Mouse (Mus musculus) kidney, adult 2 months (tissue): ENCODE data around the gene Glis1. TPM values are rescaled to one million over a fixed set of nuclear protein-coding genes. Genes with fewer than 3 reads are reported as not detected.

Experiments
- DNase-seq: peaks from one replicate; pipeline ENCODE4 v3.0.0; 2021
- H3K27ac ChIP-seq: fragments of 200-500 bp; 2 replicates; pipeline ENCODE4 v1.5.1; 2012; ENCODE audit warnings: low read depth, low read length, control low read depth, inconsistent platforms; ENCODE audit not compliant: insufficient read depth
- H3K27me3 ChIP-seq: fragments of 200-500 bp; replicated peaks from 2 replicates; pipeline ENCODE4 v1.6.1; 2012; ENCODE audit warnings: mild to moderate bottlenecking, moderate library complexity, low read length, inconsistent platforms; ENCODE audit not compliant: control insufficient read depth, insufficient read depth
- H3K36me3 ChIP-seq: fragments of 200-500 bp; 2 replicates; pipeline ENCODE4 v1.6.1; 2012; ENCODE audit warnings: mild to moderate bottlenecking, moderate library complexity, low read length, inconsistent platforms; ENCODE audit not compliant: control insufficient read depth, insufficient read depth
- H3K4me1 ChIP-seq: fragments of 200-500 bp; 2 replicates; pipeline ENCODE4 v1.6.1; 2011; ENCODE audit warnings: low read length; ENCODE audit not compliant: control insufficient read depth, insufficient read depth
- H3K4me3 ChIP-seq: fragments of 200-500 bp; 2 replicates; pipeline ENCODE4 v1.5.1; 2011; ENCODE audit warnings: mild to moderate bottlenecking, low read depth, low read length, control low read depth; ENCODE audit not compliant: insufficient read depth
- CTCF ChIP-seq: fragments of 200-500 bp; conservative IDR thresholded peaks from 2 replicates; pipeline ENCODE4 v1.5.1; 2011; ENCODE audit warnings: low read depth, mild to moderate bottlenecking, control low read depth, low read length, moderate library complexity, mixed read lengths; ENCODE audit not compliant: insufficient read depth, insufficient read length
- POLR2A ChIP-seq: fragments of 200-500 bp; IDR thresholded peaks from one replicate; pipeline ENCODE4 v1.6.1; 2011; ENCODE audit warnings: low read depth, low read length, control low read depth
- WGBS: fragments of 180-500 bp; shearing (Covaris S2); methylation state at CpG from one replicate; pipeline ENCODE4 v1.1.7; 2018; 5-methylcytosine and 5-hydroxymethylcytosine counted together
- polyA plus RNA-seq: library from polyadenylated mRNA; depleted of rRNA; stranded (reverse); fragments of >200 nt; gene quantifications from 2 replicates; pipeline ENCODE4 v1.2.3, GENCODE M21; 2012

Gene Glis1
- polyA plus RNA-seq, 1 experiment, result 15.2 TPM

DNA sequence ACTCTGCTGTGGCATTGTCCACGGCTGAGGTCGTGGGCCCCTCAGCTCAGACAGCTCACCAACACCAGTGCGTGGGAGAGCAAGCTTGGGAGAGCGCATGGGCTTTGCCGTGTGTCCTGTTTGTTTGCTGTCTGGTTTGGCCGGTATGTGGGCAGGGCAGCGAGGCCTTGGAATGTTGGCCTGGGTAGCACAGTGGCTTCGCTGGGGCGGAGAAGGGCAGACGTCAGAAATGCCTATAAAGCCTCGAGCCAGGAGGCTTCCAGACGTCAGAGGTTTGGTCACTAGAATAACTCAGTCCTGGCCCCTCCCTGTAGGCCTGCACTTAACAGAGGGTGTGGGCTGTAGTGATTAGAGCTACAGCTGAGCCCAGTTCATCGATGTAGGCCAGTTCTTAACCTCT is 33.9 kb downstream of the Glis1 start:
- no peak overlapping the region for H3K4me3 ChIP-seq
- peak; percentile 60 for DNase-seq

DNA sequence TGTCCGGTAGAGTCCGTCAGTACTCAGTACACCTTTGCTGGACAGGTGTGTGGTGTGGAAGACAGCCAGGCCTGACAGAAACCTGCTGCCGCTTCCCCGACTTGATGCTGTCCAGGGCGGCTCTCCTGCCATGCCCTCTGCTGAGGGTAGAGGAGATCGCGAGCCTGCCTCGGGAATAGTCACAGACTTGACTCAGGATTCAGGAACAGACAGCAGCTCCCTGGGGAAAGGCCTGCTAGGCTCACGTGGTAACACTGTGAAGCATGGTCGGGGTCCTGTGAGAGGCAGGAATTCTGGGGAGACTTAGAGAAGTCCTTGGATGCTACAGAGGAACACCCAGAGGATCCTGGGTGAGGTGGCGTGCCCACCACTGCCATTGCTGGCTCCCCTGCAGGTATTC is 34.4 kb downstream of the Glis1 start:
- 75% methylated on average over 11 of the region's 11 CpGs for WGBS
- DNase-seq, result no peak
- TF ChIP-seq POLR2A, result no peak
- TF ChIP-seq CTCF, result no peak
- peaks cover 6% of the 10 kb centered on the region; the same call in 1 of the 2 replicates for H3K4me1 ChIP-seq
- H3K27ac ChIP-seq, result no peak overlapping the region
- H3K4me3 ChIP-seq, result no peak overlapping the region
- H3K36me3 ChIP-seq, result no peaks in the 10 kb centered on the region
- no peaks in the 10 kb centered on the region for H3K27me3 ChIP-seq

More for the DNA sequence above, 33.9 kb downstream of the Glis1 start:
- H3K27ac ChIP-seq, result no peak overlapping the region
- no peaks in the 10 kb centered on the region for H3K27me3 ChIP-seq
- H3K4me1 ChIP-seq, result peaks cover 6% of the 10 kb centered on the region; the same call in 1 of the 2 replicates
- 25% methylated on average over 13 of the region's 13 CpGs for WGBS
- TF ChIP-seq CTCF (no peak), POLR2A (no peak)
- H3K36me3 ChIP-seq, result no peaks in the 10 kb centered on the region

DNA sequence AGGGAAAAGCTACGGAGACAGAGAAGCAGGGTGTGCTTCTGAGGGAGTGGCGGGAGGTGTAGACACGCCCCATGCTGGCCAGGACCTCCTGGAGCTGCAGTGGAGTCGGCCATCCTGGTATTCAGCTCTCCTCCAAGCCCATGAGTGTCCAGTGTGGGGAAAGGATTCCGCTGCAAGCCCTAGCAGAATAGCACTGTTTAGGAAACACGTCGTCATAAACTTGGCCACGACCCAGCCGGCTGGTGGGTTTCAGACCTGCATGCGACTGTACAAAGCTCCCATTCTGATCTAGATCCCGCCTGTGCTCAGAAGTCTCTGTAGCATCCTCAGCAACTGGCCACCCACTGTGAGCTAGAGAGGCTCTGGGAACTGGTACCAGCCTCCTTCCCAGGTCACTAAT is 41.9 kb downstream of the Glis1 start:
- no peak for DNase-seq
- TF ChIP-seq CTCF (no peak), POLR2A (no peak)
- Histone ChIP-seq H3K27ac (no peak overlapping the region), H3K36me3 (no peaks in the 10 kb centered on the region), H3K4me3 (no peak overlapping the region), H3K27me3 (no peaks in the 10 kb centered on the region), H3K4me1 (no peaks in the 10 kb centered on the region)
- WGBS, result 68% methylated on average over 11 of the region's 11 CpGs

DNA sequence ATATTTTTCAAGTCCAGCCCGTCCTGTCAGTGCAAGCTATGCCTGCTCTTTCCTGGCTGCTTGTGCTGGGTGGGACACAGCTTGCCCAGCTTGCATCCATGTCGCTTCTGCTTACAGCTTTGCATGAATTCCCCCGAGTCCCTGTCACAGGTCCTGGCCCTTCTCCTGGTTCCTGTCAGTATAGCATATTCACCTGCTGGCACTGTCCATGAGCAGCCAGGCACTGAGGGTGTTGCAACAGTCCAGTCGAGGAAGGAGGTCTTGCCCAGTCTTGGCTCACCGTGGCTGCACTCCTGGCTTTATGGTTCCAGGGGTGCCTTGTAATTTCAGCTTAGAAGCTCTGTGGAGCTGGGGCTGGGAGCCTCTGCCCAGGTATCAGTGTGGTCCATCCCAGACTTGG is 44.6 kb downstream of the Glis1 start:
- Histone ChIP-seq H3K4me3 (no peak overlapping the region), H3K36me3 (no peaks in the 10 kb centered on the region), H3K4me1 (no peaks in the 10 kb centered on the region), H3K27me3 (no peaks in the 10 kb centered on the region), H3K27ac (no peak overlapping the region)
- DNase-seq, result no peak
- 65% methylated on average over 5 of the region's 5 CpGs for WGBS
- no peak for TF ChIP-seq POLR2A
- TF ChIP-seq CTCF, result no peak

DNA sequence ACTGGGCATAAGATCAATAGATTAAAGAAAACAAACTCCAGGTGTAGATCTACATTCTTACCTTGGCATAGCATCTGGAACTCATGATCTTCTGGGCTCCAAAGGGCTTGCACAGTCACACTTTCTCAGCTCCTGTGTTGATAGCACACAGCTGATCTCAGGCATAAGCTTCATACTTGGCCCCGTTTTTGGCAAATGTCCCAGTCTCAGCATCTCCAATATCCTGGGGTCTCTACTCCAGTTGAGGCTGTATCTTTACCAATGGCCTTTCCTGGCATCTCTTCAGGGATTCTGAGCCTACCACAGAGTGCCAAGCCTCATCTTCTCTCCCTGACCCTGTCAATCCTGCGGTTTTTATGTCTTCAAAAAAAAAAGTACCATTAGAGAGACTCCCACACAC is 48.1 kb downstream of the Glis1 start:
- no peaks in the 10 kb centered on the region for H3K36me3 ChIP-seq
- WGBS, result 81% methylated on average over 2 of the region's 2 CpGs
- H3K4me3 ChIP-seq, result no peak overlapping the region
- DNase-seq, result no peak
- no peaks in the 10 kb centered on the region for H3K27me3 ChIP-seq
- TF ChIP-seq CTCF (no peak), POLR2A (no peak)
- no peak overlapping the region for H3K27ac ChIP-seq
- H3K4me1 ChIP-seq, result no peaks in the 10 kb centered on the region

DNA sequence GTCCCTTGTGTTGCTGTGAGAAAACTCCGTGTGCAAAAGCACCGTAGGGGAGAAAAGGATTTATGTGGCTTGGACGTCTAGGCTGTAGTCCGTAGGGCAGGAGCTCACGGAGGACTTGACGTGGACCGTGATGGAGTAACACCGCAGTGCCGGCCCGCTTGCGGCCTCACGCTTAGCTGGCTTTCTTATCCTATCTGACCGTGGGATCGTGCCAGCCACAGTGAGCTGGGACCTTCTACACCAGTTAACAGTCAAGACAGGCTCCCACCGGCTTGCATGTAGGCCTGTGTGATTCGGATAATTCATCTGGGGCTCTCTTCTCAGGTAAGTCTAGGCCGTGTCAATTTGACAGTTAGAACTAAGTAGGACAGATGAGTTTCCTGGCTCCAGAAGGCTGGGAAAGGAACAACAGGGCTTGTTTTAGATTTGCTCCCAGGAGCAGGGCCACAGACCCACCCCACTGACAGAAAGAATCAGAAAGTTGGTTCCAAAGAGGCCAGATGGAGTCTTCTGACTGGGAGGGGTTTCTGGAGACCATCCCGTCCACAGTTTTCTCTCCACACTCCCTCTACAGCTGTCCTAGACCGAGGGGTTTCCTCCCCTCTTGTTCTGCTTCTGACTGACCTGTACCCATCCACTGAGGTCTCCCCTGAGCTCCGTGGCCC is 49.3 kb downstream of the Glis1 start:
- no peak for TF ChIP-seq POLR2A
- no peak for TF ChIP-seq CTCF
- Histone ChIP-seq H3K36me3 (no peaks in the 10 kb centered on the region), H3K4me3 (no peak overlapping the region), H3K4me1 (no peaks in the 10 kb centered on the region), H3K27ac (no peak overlapping the region), H3K27me3 (no peaks in the 10 kb centered on the region)
- no peak for DNase-seq
- WGBS, result 92% methylated on average over 20 of the region's 20 CpGs

DNA sequence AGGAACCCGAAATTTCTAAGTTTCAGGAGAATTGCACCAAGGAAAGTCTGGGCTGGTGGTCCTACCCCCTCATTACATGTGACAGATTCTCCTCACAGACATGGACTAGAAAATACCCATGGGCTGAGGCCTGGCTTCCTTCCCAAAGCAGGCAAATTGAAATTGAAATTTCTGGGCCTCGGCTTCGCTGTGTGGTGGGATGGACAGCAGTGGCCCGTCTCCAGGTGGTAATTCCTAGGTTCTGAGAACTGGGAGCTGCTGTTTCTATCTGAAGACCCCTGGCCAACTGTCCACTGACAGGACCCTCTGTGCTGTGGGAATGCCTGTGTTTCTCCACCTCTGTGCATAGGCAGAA is 49.8 kb downstream of the Glis1 start:
- WGBS, result 95% methylated on average over 4 of the region's 4 CpGs
- Histone ChIP-seq H3K4me3 (no peak overlapping the region), H3K27ac (no peak overlapping the region), H3K27me3 (no peaks in the 10 kb centered on the region), H3K36me3 (no peaks in the 10 kb centered on the region), H3K4me1 (no peaks in the 10 kb centered on the region)
- DNase-seq, result no peak
- no peak for TF ChIP-seq POLR2A
- TF ChIP-seq CTCF, result no peak

DNA sequence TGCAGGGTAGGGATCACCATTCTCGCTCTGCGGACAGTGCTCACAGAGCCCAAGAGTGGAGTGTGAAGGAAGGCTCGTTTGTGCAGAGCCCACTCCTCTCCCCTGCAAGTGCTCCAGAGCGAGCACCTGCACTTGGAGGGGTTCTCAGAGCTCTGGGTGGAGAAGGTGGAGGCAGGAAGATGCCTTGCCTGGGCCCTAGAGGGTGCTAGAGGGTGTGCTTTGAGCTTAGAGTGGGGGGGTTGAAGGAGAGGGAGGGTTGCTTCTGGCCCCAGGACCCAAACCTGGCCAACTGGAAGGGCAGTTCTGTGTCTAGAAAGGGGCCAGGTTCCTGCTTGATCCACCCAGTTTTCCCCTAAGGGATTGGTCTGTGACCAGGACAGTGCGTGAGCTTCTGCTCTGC is 51.5 kb downstream of the Glis1 start:
- Histone ChIP-seq H3K27me3 (no peaks in the 10 kb centered on the region), H3K4me1 (no peaks in the 10 kb centered on the region), H3K36me3 (no peaks in the 10 kb centered on the region), H3K4me3 (no peak overlapping the region), H3K27ac (no peak overlapping the region)
- TF ChIP-seq POLR2A (no peak), CTCF (peak; percentile 46)
- DNase-seq, result no peak
- WGBS, result 72% methylated on average over 5 of the region's 5 CpGs
